Mouse (Mus musculus): ENCODE measurements around the gene Hs6st1.

Gene Hs6st1

GRCm38 (mm10) chr1:36129126-36129525, 60.9 kb downstream of the Hs6st1 start:
- peak; percentile 34 for DNase-seq (ENCODE audit: inconsistent ontology term)

GRCm38 (mm10) chr1:36129881-36130280, 61.7 kb downstream of the Hs6st1 start:
- DNase-seq (ENCODE audit: inconsistent ontology term): no peak

DNA sequence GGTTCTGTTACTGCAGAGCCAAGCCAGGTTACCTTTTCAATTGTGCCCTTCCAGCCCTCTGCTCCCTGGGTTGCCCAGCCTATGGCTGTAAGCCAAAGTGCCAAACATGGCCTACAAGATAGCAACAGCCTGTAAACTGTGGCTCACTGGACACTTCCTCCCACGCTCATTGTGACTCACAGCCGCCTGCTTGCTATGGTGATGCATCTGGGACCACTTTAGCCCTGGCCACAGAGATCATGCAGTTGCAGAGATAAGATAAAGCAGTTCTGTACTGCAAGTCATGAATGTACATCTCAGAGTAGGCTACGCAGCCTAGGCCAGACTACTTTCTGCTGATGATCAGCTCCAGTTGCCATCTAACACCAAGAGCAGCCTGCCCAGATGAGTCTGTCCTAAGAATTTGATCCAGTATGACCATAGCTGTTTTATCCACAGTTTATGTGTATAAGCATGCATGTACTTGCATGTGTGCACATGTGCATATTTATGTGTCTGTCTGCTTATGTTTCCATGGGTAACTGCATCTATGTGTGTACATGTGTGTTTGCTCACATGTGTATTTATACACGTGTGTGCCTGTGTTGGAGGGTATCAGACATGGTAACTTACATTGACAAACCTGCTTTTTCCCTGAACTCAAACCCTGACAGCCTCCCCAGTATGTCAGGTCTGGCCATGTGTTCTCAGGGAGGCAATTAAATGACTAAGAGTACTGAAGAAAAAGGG, 62.3 kb downstream of the Hs6st1 start:
- peak; percentile 27 for DNase-seq (ENCODE audit: inconsistent ontology term)

DNA sequence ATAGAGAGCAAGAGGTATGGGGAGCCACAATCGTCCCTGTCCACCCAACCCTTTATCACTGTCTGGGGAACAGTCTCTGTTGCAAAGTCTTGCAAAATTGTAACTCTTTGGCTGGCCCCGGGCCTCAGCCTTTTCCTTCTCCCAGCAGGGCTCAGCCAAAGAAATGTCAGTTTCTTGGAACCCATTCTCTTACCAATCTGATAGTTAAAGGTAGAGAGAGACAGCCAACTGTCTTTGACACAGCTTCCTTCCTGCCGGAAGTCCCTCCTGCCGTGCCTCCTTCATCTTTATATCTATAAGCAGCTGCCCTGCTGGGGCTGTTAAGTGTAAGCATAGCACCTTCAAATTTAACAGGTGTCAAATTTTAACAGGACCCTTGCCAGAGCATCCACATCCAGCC, 63.0 kb downstream of the Hs6st1 start:
- no peak for DNase-seq (ENCODE audit: inconsistent ontology term)

GRCm38 (mm10) chr1:36131766-36132165, 63.6 kb downstream of the Hs6st1 start:
- no peak for DNase-seq (ENCODE audit: inconsistent ontology term)

DNA sequence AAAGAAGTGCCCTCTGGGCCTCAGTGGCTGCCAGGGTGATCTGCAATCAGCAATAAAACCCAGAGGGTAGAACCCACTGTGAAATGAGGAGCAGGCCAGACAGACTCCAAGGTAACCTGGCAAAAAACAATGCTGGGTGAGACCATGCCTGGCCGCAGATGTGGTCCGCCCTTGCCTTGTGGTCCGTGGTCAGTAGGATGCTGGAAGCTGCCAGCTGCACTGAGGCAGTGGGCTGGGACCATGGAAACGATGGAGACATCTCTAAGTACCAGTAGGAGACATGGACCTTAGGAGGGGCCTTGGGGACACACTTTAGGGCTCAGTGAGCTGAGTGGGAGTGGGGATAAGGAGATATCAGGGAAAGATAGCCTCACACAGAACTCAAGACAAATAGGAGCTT, 64.0 kb downstream of the Hs6st1 start:
- DNase-seq (ENCODE audit: inconsistent ontology term): no peak

DNA sequence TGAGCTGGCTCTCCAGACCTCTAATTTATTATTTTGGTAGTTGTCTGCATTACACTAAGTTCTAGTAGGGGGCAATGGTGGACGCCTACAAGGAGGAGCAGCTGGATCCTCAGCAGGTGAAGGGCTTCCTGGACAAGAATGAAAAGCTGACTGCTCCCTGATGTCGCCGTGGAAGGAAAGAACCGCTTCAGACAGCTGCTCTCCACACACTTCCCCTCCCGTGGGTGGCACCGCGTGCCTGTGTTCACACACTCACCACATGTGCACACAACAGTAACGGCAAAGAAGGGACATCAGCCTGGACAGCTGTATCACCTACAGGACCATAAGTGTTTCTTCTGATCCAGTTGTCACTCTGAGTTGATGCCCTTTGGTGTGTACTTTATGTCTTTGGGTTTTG, 64.8 kb downstream of the Hs6st1 start:
- no peak for DNase-seq (ENCODE audit: inconsistent ontology term)

DNA sequence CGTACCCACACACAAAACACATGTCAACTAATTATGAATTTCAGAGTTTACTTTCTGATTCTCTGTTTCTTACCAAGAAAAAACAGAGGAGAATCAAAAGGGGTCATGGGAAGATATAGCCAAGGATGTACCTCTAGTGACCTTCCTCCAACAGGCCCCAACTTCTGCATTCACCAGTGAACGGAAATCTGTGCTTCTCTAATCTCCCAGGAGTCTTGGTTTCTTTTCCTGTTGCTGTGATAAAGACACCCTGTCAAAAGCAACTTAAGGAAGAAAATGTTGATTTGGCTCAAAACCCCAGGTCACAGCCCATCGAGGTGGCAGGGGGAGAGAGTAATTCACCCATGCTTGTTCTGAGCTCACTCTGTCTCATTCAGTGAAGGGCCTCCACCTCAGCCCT, 65.4 kb downstream of the Hs6st1 start:
- no peak for DNase-seq (ENCODE audit: inconsistent ontology term)

- no peak for DNase-seq (ENCODE audit: inconsistent ontology term)
Observed at GRCm38 (mm10) chr1:36134584-36134983, 66.4 kb downstream of the Hs6st1 start.

DNA sequence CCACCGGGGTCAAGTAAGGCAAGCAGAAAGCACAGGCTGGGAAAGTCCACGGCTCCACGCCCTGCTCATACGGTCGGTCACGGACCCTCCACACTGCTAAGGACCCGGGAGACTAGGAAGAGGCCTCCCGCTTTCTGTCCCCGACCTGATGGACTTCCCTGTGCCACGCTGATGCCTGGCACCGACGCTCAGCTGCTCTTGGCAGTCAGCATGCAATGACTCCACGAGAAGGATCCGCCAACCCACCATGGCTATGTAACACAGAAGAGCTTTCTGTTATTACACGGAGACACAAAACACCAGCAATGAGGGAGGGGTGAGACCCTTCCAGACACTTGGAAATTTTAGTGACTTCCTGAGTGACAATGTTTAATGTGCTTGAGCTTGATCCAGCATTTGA, 72.1 kb downstream of the Hs6st1 start:
- no peak for DNase-seq (ENCODE audit: inconsistent ontology term)

GRCm38 (mm10) chr1:36145050-36145449, 76.8 kb downstream of the Hs6st1 start:
- DNase-seq (ENCODE audit: inconsistent ontology term): no peak

GRCm38 (mm10) chr1:36148809-36149208, 80.6 kb downstream of the Hs6st1 start:
- no peak for DNase-seq (ENCODE audit: inconsistent ontology term)

DNA sequence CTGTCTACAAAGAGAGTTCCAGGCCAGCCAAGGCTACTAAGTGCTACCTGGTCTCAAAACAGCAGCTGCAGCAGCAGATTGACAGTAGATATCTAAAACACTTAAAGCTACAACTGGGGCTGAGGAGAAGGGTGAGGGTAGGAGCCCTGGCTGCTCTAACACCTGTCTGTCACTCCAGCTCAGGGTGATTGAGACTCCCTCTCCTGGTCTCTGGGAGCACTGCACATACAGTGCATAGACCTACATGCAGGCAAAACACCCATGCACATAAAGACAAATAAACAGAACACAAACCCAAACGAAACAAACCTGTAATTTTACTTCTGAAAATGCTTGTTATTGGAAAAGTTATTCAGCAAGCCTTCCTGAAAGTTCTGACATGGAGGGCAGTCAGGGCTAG, 81.2 kb downstream of the Hs6st1 start:
- no peak for DNase-seq (ENCODE audit: inconsistent ontology term)
